Mouse (Mus musculus) heart, embryonic 10.5 days (tissue): ENCODE data around the gene Cbln1. TPM values are rescaled to one million over a fixed set of nuclear protein-coding genes. Genes with fewer than 3 reads are reported as not detected.

Experiments
- DNase-seq: peaks from one replicate; pipeline ENCODE4 v3.0.0-alpha.2; 2017; ENCODE audit warnings: low spot score
- H3K27ac ChIP-seq: fragments of 300-500 bp; sonication (generic); 2 replicates; pipeline ENCODE4 v1.5.1; 2016; ENCODE audit warnings: mild to moderate bottlenecking
- H3K27me3 ChIP-seq: fragments of 300-500 bp; sonication (generic); 2 replicates; pipeline ENCODE4 v1.6.1; 2016; ENCODE audit warnings: mild to moderate bottlenecking; ENCODE audit not compliant: poor library complexity, insufficient read depth, severe bottlenecking
- H3K36me3 ChIP-seq: fragments of 300-500 bp; sonication (generic); 2 replicates; pipeline ENCODE4 v1.6.1; 2016; ENCODE audit warnings: mild to moderate bottlenecking, moderate library complexity
- H3K4me1 ChIP-seq: fragments of 300-500 bp; sonication (generic); 2 replicates; pipeline ENCODE4 v1.6.1; 2016; ENCODE audit warnings: mild to moderate bottlenecking
- H3K4me3 ChIP-seq: fragments of 300-500 bp; sonication (generic); 2 replicates; pipeline ENCODE4 v1.5.1; 2016; ENCODE audit warnings: mild to moderate bottlenecking, moderate library complexity
- H3K9me3 ChIP-seq: fragments of 300-500 bp; sonication (generic); 2 replicates; pipeline ENCODE4 v1.6.1; 2016; ENCODE audit warnings: mild to moderate bottlenecking, moderate library complexity
- whole genome bisulfite sequencing: fragments of 180-500 bp; shearing (Covaris S2); methylation state at CpG from one replicate; pipeline ENCODE4 v1.1.7; 2016; 5-methylcytosine and 5-hydroxymethylcytosine counted together
- polyA plus RNA-seq: library from polyadenylated mRNA; unstranded; fragments of >200 nt; fragmentation: Nextera tagmentation; extraction: Ambion mirVana; gene quantifications from 2 replicates; pipeline ENCODE4 v1.2.1, GENCODE M21; 2016

Cbln1 gene
- polyA plus RNA-seq, 1 experiment from 2014 or later, result 0.85 TPM

GRCm38 (mm10) chr8:87466936-87467602 lies 5.3 kb downstream of the Cbln1 start:
- no peak for DNase-seq
- H3K4me1 ChIP-seq, result peaks cover 32% of the 10 kb centered on the region
- H3K36me3 ChIP-seq, result no peaks in the 10 kb centered on the region
- H3K4me3 ChIP-seq, result no peak overlapping the region
- no peaks in the 10 kb centered on the region for H3K9me3 ChIP-seq
- WGBS, result 67% methylated on average over 1 of the region's 1 CpGs
- no peak overlapping the region for H3K27ac ChIP-seq
- peaks cover 85% of the 10 kb centered on the region for H3K27me3 ChIP-seq

- H3K4me1 ChIP-seq, result peaks cover 31% of the 10 kb centered on the region
- DNase-seq, result no peak
- 54% methylated on average over 6 of the region's 6 CpGs for WGBS
- H3K4me3 ChIP-seq, result no peak overlapping the region
- H3K36me3 ChIP-seq, result no peaks in the 10 kb centered on the region
- H3K27me3 ChIP-seq, result peaks cover 77% of the 10 kb centered on the region
- no peak overlapping the region for H3K27ac ChIP-seq
- no peaks in the 10 kb centered on the region for H3K9me3 ChIP-seq
Measured at GRCm38 (mm10) chr8:87466335-87466734, 6.1 kb downstream of the Cbln1 start.

- no peak for DNase-seq
- Histone ChIP-seq H3K36me3 (no peaks in the 10 kb centered on the region), H3K4me1 (peaks cover 21% of the 10 kb centered on the region), H3K4me3 (no peak overlapping the region), H3K9me3 (no peaks in the 10 kb centered on the region), H3K27me3 (peaks cover 59% of the 10 kb centered on the region), H3K27ac (no peak overlapping the region)
- 68% methylated on average over 3 of the region's 3 CpGs for WGBS
Measured at GRCm38 (mm10) chr8:87464446-87464845, 8.0 kb downstream of the Cbln1 start.

- no peaks in the 10 kb centered on the region for H3K9me3 ChIP-seq
- DNase-seq, result no peak
Measured at GRCm38 (mm10) chr8:87461801-87462200, 10.6 kb downstream of the Cbln1 start.

GRCm38 (mm10) chr8:87456949-87457348 lies 15.5 kb downstream of the Cbln1 start:
- Histone ChIP-seq H3K4me1 (peaks cover 43% of the 10 kb centered on the region), H3K27ac (0 out of 2 replicates have a peak overlapping the region, but pooled peaks have one; percentile 16), H3K27me3 (no peaks in the 10 kb centered on the region), H3K9me3 (no peaks in the 10 kb centered on the region), H3K36me3 (no peaks in the 10 kb centered on the region), H3K4me3 (no peak overlapping the region)
- 70% methylated on average over 4 of the region's 4 CpGs for WGBS
- peak; percentile 59 for DNase-seq

More at GRCm38 (mm10) chr8:87461801-87462200, 10.6 kb downstream of the Cbln1 start:
- no peak overlapping the region for H3K4me3 ChIP-seq
- WGBS, result 33% methylated on average over 5 of the region's 5 CpGs
- peaks cover 32% of the 10 kb centered on the region for H3K27me3 ChIP-seq
- no peaks in the 10 kb centered on the region for H3K36me3 ChIP-seq
- H3K27ac ChIP-seq, result no peak overlapping the region
- H3K4me1 ChIP-seq, result peaks cover 16% of the 10 kb centered on the region

- Histone ChIP-seq H3K4me3 (no peak overlapping the region), H3K36me3 (no peaks in the 10 kb centered on the region), H3K9me3 (no peaks in the 10 kb centered on the region), H3K27ac (no peak overlapping the region), H3K4me1 (peaks cover 38% of the 10 kb centered on the region), H3K27me3 (no peaks in the 10 kb centered on the region)
- 85% methylated on average over 4 of the region's 4 CpGs for WGBS
- no peak for DNase-seq
Measured at GRCm38 (mm10) chr8:87452815-87453214, 19.6 kb downstream of the Cbln1 start.

- Histone ChIP-seq H3K4me3 (no peak overlapping the region), H3K36me3 (no peaks in the 10 kb centered on the region), H3K27me3 (no peaks in the 10 kb centered on the region), H3K4me1 (peaks cover 33% of the 10 kb centered on the region), H3K27ac (0 out of 2 replicates have a peak overlapping the region, but pooled peaks have one; percentile 39), H3K9me3 (no peaks in the 10 kb centered on the region)
- 44% methylated on average over 2 of the region's 2 CpGs for WGBS
- no peak for DNase-seq
Measured at GRCm38 (mm10) chr8:87451737-87452136, 20.7 kb downstream of the Cbln1 start.

GRCm38 (mm10) chr8:87434592-87434991 lies 37.8 kb downstream of the Cbln1 start:
- WGBS, result 85% methylated on average over 3 of the region's 3 CpGs
- Histone ChIP-seq H3K27me3 (no peaks in the 10 kb centered on the region), H3K9me3 (no peaks in the 10 kb centered on the region), H3K4me3 (no peak overlapping the region), H3K27ac (no peak overlapping the region), H3K36me3 (no peaks in the 10 kb centered on the region), H3K4me1 (no peaks in the 10 kb centered on the region)
- DNase-seq, result no peak

- Histone ChIP-seq H3K9me3 (no peaks in the 10 kb centered on the region), H3K27ac (no peak overlapping the region), H3K27me3 (no peaks in the 10 kb centered on the region), H3K4me3 (no peak overlapping the region), H3K4me1 (no peaks in the 10 kb centered on the region), H3K36me3 (no peaks in the 10 kb centered on the region)
- DNase-seq, result no peak
Measured at GRCm38 (mm10) chr8:87427188-87427587, 45.2 kb downstream of the Cbln1 start.

- no peaks in the 10 kb centered on the region for H3K9me3 ChIP-seq
- no peak overlapping the region for H3K4me3 ChIP-seq
- 79% methylated on average over 5 of the region's 5 CpGs for WGBS
- H3K36me3 ChIP-seq, result no peaks in the 10 kb centered on the region
- no peaks in the 10 kb centered on the region for H3K27me3 ChIP-seq
- H3K27ac ChIP-seq, result no peak overlapping the region
- peak; percentile 51 for DNase-seq
- H3K4me1 ChIP-seq, result no peaks in the 10 kb centered on the region
Measured at GRCm38 (mm10) chr8:87424706-87425105, 47.7 kb downstream of the Cbln1 start.

- Histone ChIP-seq H3K27me3 (no peaks in the 10 kb centered on the region), H3K27ac (no peak overlapping the region), H3K4me3 (no peak overlapping the region), H3K9me3 (no peaks in the 10 kb centered on the region), H3K36me3 (no peaks in the 10 kb centered on the region), H3K4me1 (no peaks in the 10 kb centered on the region)
- DNase-seq, result peak; percentile 51
- 76% methylated on average over 8 of the region's 8 CpGs for WGBS
Measured at GRCm38 (mm10) chr8:87421697-87422096, 50.7 kb downstream of the Cbln1 start.
